Mouse (Mus musculus) Muller cell, postnatal 12 days (primary cell): ENCODE data around the gene Cacna2d4.

Experiments
- DNase-seq: peaks from one replicate; pipeline ENCODE4 v3.0.0-alpha.2; 2015; ENCODE audit errors: inconsistent ontology term

Gene Cacna2d4

DNA sequence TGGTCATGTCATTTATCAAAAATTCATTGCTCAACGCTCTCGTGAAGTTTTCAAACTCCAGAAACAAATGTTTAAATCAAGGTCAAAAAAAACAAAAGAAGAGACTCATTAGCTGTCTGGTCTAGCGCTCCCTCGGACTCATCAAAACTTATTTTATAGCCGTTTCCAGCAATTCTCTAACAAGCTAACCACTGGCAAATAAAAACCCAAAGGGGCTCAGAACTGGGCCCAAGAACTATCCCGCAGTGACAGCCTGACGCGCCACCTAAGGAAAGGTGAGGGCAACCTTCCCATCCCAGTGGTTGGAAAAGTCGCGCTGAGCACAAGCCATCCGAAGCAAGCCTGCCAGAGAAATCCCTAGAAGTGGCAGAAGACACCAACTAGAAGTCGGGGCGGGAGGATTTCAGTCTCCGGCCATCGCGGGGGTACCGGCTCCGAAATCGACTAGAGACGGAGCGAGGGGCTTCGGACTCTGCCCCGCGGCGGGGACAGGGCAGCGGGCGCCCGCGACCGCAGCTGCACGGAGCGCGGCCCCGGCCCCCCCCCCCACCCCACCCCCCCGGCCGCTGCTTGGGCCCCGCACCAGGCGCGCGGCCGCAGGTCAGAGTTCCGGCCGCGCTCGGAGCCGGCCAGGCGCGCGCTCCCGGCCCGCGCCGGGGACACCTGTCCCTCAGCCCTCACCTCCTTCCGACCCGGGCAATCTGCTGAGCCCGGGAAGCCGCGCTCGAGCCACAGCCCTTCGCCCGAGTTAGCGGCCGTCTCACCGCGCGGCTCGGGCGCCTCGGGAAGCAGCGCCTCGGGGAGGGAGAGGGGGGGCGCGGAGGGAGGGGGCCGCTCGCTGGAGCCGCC lies 151.7 kb downstream of the Cacna2d4 start:
- DNase-seq: no peak

DNA sequence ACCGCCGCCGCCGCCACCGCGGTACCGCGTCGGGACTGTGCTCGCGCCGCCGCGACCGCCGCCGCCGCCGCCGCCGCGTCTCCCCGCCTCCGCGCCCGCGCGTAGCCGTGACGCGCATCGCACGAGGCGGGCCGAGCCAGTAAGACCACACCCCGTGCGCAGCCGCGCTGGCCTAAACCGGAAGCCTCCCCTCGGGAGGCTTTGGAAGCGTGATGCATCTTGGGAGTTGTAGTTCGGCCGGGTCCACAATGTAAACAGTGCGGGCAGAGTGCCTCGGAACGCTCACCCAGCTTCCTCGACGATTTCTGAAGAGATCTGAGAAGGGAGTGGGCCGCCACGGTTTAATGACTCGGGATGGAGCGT lies 152.3 kb downstream of the Cacna2d4 start:
- DNase-seq: peak; percentile 96

DNA sequence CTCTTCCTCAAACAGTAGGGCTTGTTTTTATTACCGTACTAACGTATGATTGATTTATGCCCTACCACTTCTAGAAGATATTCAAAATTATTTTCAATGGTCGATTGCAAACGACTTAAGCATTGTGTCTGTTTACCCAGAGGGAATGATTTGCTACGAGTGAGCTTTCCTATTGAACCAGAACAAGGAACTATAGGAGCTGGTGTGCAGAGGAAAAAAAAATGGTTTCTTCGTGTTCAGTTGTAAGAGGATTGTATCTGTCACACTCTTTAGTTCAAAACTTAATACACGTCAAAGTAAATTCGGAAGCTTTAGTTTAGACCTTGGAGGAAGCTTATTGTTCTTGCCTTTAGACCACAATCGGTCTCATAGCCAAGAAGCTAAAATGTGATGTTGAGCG lies 152.8 kb downstream of the Cacna2d4 start:
- DNase-seq: no peak

DNA sequence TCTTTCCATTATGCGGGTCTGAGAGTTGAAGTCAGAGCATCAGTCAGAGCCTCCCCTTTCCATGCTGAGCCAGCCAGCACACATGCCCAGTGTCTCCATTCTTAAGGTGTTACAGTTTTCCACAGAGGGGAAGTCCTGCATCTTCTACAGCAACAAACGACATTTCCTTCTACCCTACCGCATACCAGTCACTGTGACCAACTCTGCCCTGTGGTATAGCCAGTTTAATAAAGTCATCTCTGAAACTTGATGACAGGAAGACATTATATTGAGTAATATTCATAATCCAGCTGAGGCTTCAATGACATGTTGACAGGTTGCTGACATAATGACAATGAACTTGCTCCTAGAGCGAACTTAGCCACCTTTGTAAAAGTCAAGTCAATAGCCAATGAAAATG lies 154.4 kb downstream of the Cacna2d4 start:
- no peak for DNase-seq

DNA sequence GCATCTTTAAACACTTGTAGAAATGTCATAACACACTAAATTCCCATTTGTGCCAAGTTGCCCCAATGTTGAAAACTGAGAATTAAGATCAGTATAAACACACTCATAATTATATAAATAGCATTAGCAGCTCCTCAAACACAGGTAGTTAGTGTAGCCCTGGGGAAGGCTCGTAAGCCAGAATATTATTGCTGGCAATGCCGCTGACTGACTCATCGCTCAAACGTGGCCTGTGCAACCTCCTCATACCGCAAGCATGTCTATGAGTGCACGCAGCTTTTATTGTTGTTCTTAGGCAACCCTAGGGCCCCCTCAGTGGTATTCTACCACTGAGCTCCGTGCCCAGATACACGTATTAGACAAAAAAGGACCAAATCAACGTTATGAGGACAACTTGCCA lies 156.5 kb downstream of the Cacna2d4 start:
- no peak for DNase-seq

DNA sequence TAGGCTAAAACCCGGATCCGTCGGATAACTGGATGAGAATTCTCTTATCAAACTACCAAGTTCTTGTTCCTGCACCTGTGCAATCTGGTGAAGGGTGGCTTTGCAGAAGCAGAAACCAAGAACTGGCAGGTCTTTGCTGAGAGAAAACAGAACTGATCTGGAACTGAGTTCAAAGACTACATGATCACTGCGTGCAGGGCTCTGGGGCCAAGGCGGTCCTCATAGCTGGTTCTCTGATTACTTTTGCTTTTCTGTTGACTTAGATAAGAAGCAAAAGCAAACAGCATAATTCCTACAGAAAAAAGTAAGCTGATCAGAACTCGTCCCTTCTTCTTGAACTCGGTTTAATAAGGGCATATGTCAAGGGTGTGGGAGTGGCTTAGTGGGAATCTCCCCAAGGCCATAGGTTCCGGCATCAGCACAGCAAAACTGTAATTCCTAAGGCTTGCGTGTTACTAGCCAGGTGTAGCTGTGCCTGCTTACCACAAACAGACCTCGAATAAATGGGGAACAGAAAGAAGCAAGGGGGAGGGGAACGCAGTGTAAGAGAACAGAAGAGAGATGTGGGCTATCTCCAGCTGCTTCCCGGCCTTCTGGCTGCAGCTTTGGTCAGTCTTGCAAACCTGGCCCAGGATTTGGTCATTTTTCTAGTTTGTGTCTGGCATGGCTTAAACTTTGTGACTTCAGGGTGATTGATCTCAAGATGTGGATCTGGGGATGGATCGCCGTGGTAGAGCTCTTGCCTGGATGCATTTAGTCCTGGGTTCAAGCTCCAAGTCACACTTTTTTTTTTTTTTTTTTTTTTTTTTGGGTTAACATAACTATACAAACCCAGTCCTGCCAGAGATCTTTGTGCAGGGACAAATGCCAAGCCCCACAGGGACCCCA lies 159.3 kb downstream of the Cacna2d4 start:
- no peak for DNase-seq

DNA sequence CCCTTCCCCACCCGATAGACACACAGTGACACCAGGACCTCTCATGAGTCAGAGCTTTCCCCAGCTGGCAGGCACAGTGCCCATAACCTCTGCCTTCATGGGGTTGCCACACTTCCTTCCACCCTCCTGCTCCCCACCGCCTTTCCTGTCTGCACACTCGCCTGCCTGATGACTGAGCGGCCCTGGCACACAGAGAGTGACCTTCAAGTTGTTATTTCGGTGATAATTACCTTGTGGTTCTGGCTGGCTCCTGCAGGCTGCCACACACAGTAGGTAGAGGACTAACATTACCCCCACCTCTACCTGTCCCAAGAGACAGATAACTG lies 159.9 kb downstream of the Cacna2d4 start:
- peak; percentile 71 for DNase-seq

DNA sequence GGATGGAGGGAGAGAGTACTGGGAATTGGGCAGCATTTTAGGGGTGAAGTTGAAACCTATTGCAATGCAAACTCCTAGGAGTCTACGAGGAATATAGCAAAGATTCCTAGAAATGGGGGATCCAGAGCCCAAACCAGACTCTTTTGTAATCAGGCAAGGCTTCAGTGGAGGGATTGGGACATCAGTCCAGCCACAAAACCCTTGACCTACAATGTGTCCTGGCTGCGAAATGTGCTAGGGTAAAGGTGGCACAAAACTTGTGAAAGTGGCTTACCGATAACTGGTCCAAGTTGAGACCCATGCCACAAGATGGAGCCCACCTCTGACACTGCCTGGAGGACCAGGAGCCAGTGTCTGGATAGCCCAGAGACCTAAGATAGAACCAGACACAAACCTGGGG lies 163.0 kb downstream of the Cacna2d4 start:
- no peak for DNase-seq

DNA sequence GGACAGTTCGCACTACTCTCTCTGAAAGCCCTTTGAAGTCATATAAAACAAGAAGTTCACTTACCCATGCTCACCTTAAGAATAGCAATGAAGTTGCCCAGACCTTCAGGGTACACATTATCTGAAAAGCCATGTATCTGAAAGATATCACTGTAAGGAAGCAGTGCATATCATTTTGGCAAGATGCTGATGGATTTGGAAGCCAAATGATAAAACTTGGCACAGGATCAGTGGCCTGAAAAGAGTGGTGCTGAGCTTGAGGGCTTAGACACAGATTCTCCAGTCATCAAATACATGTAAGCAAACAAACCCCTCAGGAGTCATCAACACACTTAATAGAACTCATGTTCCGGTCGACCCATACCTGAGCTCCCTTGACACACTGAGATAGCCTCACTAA lies 164.3 kb downstream of the Cacna2d4 start:
- DNase-seq: no peak

DNA sequence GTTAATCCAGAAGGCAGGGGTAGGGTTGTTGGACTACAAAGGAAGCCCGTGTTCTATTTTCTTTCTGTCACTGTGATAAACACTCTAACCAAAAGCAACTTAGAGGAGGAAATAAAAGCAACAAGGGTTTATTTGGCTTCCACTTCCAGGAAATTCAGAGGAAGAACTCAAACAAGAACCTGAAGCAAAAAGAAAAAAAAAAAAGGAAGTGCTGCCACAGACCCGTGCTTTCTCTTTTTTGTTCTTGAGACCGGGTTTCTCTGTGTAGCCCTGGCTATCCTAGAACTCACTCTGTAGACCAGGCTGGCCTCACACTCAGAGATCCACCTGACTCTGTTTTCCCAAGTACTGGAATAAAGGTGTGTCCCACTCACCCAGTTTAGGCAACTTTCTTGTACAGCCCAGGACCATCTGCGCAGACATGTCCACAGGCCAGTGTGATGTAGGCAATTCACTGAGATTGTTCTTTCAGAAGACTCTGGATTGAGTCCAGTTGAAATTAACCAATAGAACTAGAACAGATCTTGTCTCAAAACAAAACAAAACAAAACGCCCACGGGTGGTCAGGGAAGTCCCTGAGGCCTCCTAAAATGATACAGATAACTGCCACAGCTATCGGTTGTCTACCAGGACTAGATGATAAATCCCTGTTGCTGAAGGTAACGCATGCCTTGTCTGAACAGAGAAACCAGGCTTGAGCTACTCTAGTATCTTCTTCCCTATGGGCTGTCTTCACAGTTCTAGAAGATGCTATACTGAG lies 165.4 kb downstream of the Cacna2d4 start:
- DNase-seq: no peak
